Mouse (Mus musculus) urinary bladder, postnatal 14 days (tissue): ENCODE results near the gene Nup210l.

ENCODE experiments used
- DNase-seq: peaks from one replicate; pipeline ENCODE4 v3.0.0; 2021; ENCODE audit warnings: low spot score

The Nup210l gene

DNA sequence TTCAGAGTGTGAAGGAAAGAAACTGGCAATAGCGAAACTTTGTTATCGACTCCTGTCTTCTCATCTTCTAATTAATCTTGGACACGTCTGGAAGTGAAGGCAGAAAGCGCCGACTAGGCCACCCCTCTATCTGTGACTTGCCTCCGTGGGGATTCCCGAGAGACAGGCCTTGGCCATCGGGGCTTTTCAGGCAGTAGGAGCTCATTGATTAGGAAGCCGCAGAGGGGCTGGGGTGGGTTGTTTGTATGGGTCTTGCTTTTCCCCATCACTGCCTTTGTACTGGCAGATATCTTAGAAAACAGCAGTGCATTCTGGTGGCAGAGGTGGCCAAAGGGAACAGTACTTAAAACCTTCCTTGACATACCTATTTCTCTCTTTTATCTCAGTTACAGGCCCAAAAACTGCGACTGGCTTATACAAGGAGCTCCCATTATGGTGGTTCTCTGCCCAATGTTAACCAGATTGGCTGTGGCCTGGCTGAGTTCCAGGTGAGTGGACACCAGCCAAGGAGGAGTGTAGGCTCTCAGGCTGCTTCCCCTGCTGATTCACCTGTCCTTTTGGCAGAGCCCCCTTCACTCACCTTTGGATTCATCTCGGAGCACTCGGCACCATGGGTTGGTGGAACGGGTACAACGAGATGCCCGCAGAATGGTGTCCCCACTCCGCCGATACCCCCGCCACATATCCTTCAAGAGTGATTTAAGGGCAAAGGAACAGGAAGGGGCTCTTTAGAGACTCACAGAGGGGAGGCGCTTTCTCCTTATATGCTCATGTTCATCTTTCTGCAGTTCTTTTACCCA is 153.0 kb downstream of the Nup210l start:
- DNase-seq = no peak

DNA sequence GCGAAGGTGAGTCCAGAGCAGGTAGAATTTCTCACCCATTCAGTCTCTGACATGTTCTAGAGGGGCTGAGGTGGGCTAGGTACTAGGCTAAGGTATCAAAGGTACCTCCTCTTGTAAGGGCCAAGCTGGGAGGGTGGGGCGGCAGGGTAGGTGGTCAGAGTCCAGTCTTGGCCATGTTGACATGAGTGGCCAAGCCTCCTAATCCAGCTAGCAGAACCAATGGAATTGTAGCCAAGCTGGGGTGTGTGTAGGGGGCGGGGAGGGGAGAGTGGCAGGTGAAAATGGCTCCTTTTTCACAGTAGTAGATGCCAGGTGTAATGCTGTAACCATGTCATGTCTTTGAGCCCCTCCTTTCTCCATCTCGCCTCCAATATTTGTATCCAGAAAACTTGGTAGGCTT is 154.6 kb downstream of the Nup210l start:
- no peak for DNase-seq
